Mouse (Mus musculus) myocyte (in vitro differentiated cells): ENCODE data around the gene Cyp20a1.

Source experiments
- MAX ChIP-seq: IDR thresholded peaks from one replicate; pipeline ENCODE4 v1.6.1; 2011; ENCODE audit warnings: low read depth, mild to moderate bottlenecking, control low read depth
- MYOG ChIP-seq, 3 experiments: IDR thresholded peaks; one replicate each; pipeline ENCODE4 v1.6.1; 2011; ENCODE audit warnings: control low read depth in 2 of 3, low read depth in 2 of 3, mild to moderate bottlenecking in 2 of 3; ENCODE audit not compliant: insufficient read length in 2 of 3, control insufficient read depth in 1 of 3, insufficient read depth in 1 of 3
- POLR2A ChIP-seq: IDR thresholded peaks from one replicate; pipeline ENCODE4 v1.6.1; 2011; ENCODE audit warnings: low read depth, mild to moderate bottlenecking, control low read depth, moderate library complexity; ENCODE audit not compliant: insufficient read length
- TCF12 ChIP-seq: IDR thresholded peaks from one replicate; pipeline ENCODE4 v1.6.1; 2011; ENCODE audit warnings: mild to moderate bottlenecking, control low read depth; ENCODE audit not compliant: poor library complexity, insufficient read depth, severe bottlenecking
- USF1 ChIP-seq: IDR thresholded peaks from one replicate; pipeline ENCODE4 v1.6.1; 2011; ENCODE audit warnings: low read depth, mild to moderate bottlenecking, control low read depth, moderate library complexity

DNA sequence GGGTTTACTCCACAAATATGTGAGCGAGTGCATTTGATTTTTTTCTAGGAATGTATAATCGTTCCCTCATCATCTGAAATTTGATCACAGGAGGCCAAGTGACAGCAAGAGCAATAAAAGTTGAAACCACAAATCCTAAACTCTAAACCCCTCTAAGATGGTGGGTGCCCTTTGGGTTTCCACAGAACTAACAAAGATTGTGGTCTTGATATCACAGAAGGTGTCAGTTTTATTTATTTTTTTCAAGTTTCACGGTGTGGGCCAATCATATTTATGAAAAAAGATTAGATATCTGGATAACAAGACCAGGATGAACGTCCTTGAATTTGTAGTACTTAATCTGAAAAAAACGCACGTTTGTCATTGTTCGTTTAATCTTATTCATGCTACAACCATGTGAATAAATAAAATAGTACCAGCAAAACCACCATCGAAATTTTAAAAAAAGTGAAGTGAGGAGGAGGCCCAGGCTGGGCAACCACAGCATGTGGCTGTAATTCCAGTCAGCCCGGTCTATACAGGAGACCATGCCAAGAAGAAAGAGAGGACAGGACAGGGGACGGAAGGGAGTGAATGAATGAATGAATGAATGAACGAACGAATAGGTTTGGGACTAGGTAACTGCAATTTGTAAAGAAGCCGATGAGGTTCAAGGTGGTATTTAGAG, 65.5 kb downstream of the Cyp20a1 start:
- TF ChIP-seq MYOG (IDR thresholded peaks at IDR 0.05; ENCODE audit: control insufficient read depth in 1 of 3, insufficient read depth in 1 of 3, insufficient read length in 2 of 3, low read depth in 2 of 3) (no peak), POLR2A (no peak), USF1 (no peak), TCF12 (no peak), MAX (no peak)
